Mouse (Mus musculus) hindbrain, embryonic 10.5 days (tissue): ENCODE results near the gene Tpra1. TPM values are rescaled to one million over a fixed set of nuclear protein-coding genes. Genes with fewer than 3 reads are reported as not detected.

Experiments
- DNase-seq: peaks from one replicate; pipeline ENCODE4 v3.0.0-alpha.2; 2017; ENCODE audit warnings: low spot score
- H3K27ac ChIP-seq: fragments of 300-500 bp; sonication (generic); 2 replicates; pipeline ENCODE4 v1.5.1; 2016; ENCODE audit warnings: mild to moderate bottlenecking, moderate library complexity
- H3K27me3 ChIP-seq: fragments of 300-500 bp; sonication (generic); 2 replicates; pipeline ENCODE4 v1.6.1; 2016; ENCODE audit warnings: mild to moderate bottlenecking; ENCODE audit not compliant: poor library complexity, insufficient read depth, severe bottlenecking
- H3K36me3 ChIP-seq: fragments of 300-500 bp; sonication (generic); 2 replicates; pipeline ENCODE4 v1.6.1; 2016; ENCODE audit warnings: mild to moderate bottlenecking, moderate library complexity
- H3K4me1 ChIP-seq: fragments of 300-500 bp; sonication (generic); replicated peaks from 2 replicates; pipeline ENCODE4 v1.6.1; 2016; ENCODE audit warnings: mild to moderate bottlenecking
- H3K4me3 ChIP-seq: fragments of 300-500 bp; sonication (generic); 2 replicates; pipeline ENCODE4 v1.5.1; 2016; ENCODE audit warnings: mild to moderate bottlenecking, moderate library complexity
- H3K9me3 ChIP-seq: fragments of 300-500 bp; sonication (generic); 2 replicates; pipeline ENCODE4 v1.6.1; 2016; ENCODE audit warnings: mild to moderate bottlenecking, moderate library complexity
- WGBS: fragments of 180-500 bp; shearing (Covaris S2); methylation state at CpG from one replicate; pipeline ENCODE4 v1.1.7; 2016; 5-methylcytosine and 5-hydroxymethylcytosine counted together
- polyA plus RNA-seq: library from polyadenylated mRNA; unstranded; fragments of >200 nt; fragmentation: Nextera tagmentation; extraction: Ambion mirVana; gene quantifications from 2 replicates; pipeline ENCODE4 v1.2.1, GENCODE M21; 2016

The Tpra1 gene
- polyA plus RNA-seq, 1 experiment from 2014 or later: 62.3 TPM

DNA sequence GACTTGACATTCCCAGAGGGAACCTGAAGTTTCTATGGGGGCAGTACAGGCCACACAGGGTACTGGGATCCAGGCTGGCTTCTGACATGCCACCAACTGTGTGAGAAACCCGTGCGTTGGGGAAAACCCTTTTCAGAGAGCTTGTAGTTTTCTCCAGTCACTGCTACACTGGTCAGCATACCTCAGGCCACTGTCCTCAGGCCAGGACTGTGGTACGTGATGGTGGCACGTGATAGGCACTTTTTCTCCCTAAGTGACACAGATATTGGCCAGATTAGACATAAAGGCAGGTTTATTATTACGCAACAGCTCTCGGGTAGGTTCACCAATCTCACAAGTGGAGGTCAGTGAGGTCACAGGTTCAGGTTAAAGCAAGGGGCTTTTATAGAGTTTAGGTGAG is 41.6 kb downstream of the Tpra1 start:
- WGBS: 62% methylated on average over 6 of the region's 6 CpGs
- H3K4me1 ChIP-seq: peaks cover 66% of the 10 kb centered on the region
- DNase-seq: no peak

DNA sequence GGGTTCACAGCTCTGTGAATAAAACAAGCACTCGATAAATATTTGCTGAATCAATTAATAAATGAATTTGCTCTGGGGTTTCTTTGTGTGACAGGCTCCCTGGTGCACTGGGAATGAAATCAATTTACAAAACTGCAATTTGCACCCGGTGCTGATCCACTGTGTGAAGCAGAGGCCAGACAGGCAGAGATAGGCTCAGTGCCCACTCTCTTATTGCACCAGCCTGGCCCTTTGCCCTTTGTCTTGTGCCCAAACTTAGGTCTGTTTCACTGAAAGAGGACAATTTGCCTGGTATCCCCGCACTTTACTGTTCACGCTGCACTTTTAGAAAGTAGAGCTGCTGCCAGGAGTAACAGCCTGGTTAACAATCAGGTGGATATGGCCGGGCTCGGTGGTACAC is 44.4 kb downstream of the Tpra1 start:
- peaks cover 38% of the 10 kb centered on the region for H3K4me1 ChIP-seq

More for the DNA sequence above, 41.6 kb downstream of the Tpra1 start:
- Histone ChIP-seq H3K36me3 (no peaks in the 10 kb centered on the region), H3K27me3 (peaks cover 9% of the 10 kb centered on the region; the same call in 1 of the 2 replicates), H3K27ac (peak overlapping the region; percentile 91), H3K4me3 (no peak overlapping the region), H3K9me3 (no peaks in the 10 kb centered on the region)

DNA sequence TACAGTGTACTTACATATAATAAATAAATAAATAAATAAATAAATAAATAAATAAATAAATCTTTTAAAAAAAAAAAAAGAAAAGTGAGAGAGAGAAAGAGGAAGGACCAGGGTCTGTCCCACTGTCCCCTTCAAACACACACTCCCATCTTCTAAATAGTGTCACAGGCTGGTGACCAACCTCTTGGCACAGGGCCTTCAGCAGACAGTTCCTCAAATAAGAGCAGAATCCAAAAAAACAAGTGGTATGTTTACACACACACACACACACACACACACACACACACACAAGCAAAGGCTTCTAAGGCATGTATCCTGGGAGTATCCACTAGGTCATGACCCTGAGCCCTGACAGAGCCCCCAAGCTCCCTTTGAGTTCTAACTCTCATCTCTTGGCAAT is 45.7 kb downstream of the Tpra1 start:
- no peak overlapping the region for H3K27ac ChIP-seq
- H3K36me3 ChIP-seq: no peaks in the 10 kb centered on the region
- peaks cover 25% of the 10 kb centered on the region for H3K4me1 ChIP-seq
- no peak overlapping the region for H3K4me3 ChIP-seq
- no peak for DNase-seq
- no peaks in the 10 kb centered on the region for H3K27me3 ChIP-seq
- no peaks in the 10 kb centered on the region for H3K9me3 ChIP-seq

More for the DNA sequence above, 44.4 kb downstream of the Tpra1 start:
- WGBS: 90% methylated on average over 6 of the region's 6 CpGs
- DNase-seq: no peak
- no peaks in the 10 kb centered on the region for H3K36me3 ChIP-seq
- 0 out of 2 replicates have a peak, but pooled peaks cover 2% of the 10 kb centered on the region for H3K27me3 ChIP-seq
- no peaks in the 10 kb centered on the region for H3K9me3 ChIP-seq
- no peak overlapping the region for H3K4me3 ChIP-seq
- peak overlapping the region; percentile 17; the same call in 1 of the 2 replicates for H3K27ac ChIP-seq

DNA sequence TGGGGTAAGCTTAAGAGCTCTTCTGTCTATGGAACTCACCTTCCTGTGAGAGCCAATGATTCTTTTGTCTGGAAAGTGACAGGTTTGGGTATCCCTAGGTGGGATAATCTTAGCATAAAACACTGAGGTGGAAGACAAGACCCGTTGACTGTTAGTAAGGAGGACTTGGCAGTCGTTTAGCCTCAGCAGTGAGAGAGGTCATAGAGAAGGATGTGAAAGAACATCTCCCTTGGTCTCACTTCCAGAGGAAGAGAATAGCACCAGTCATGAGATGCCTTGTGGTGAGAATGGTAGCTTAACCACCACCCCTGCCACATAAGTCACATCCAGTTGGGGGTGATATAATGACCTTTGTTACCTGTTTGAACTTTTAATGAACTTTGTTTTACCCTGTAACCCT is 54.7 kb downstream of the Tpra1 start:
- Histone ChIP-seq H3K27me3 (peaks cover 5% of the 10 kb centered on the region; the same call in 1 of the 2 replicates), H3K36me3 (no peaks in the 10 kb centered on the region), H3K4me3 (no peak overlapping the region), H3K4me1 (peaks cover 24% of the 10 kb centered on the region), H3K27ac (no peak overlapping the region), H3K9me3 (no peaks in the 10 kb centered on the region)
- 83% methylated on average over 2 of the region's 2 CpGs for WGBS
- no peak for DNase-seq

DNA sequence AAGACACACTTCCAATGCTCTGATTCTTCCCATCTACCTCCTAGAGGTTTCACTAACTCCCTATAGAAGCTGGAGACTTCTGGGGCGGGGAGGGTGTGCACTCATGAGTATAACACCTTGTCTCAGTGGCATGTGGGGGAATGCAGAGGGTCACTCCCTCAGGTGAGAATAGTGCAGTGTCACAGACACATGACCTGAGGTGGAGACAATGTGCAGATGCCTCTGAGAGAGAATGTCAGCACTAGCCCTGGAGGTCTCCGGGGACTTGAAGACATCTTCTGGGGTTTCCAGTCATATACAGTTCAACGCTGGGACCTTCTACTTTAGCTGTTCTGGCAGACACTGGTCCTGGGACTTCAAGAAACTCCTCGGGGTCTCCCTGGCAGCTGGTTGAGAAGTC is 55.3 kb downstream of the Tpra1 start:
- H3K4me3 ChIP-seq: no peak overlapping the region
- no peak for DNase-seq
- H3K27ac ChIP-seq: no peak overlapping the region
- H3K27me3 ChIP-seq: peaks cover 5% of the 10 kb centered on the region; the same call in 1 of the 2 replicates
- no peaks in the 10 kb centered on the region for H3K9me3 ChIP-seq
- H3K36me3 ChIP-seq: no peaks in the 10 kb centered on the region
- peaks cover 24% of the 10 kb centered on the region for H3K4me1 ChIP-seq
- WGBS: 88% methylated on average over 4 of the region's 4 CpGs

DNA sequence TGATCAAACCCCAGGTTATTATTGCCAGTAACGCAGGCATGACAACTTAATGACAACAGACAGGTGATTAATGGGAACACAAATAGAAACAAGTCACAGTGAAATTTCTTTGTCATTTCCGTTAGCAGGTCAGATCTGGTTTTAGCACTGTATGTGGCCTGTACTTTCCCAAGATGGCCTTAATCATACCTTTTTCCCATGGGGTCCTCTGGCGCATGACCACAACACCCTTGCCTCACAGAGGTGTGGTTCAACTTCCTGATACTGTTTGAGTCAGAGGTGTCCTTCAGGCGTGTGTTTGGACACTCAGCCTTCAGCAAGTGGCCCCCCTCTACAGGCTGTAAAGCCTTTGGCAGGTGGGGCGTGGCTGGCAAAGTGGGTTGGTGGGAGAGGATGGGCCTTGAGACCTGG is 55.8 kb downstream of the Tpra1 start:
- Histone ChIP-seq H3K9me3 (no peaks in the 10 kb centered on the region), H3K27ac (no peak overlapping the region), H3K4me3 (no peak overlapping the region), H3K27me3 (peaks cover 5% of the 10 kb centered on the region; the same call in 1 of the 2 replicates), H3K36me3 (no peaks in the 10 kb centered on the region), H3K4me1 (peaks cover 27% of the 10 kb centered on the region)
- DNase-seq: no peak
- WGBS: 89% methylated on average over 5 of the region's 5 CpGs

DNA sequence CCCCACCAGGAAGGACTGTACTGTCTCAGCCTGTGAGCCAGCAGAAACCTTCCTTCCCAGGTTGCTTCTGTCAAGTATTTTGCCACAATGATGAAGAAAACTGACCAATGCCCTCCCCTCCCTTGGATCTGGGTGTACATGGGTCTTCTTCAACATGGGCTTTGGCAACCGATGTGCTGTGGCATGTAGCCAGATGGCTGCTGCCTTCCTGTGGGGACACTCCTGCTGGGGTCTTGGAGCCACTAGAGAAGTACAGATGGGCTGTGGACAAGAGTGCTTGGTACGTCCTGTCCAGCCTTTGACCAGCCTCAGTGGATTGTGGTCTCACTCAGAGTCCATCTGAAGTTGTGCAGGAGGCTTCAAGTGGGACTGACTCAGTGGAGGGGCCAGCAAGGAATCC is 56.3 kb downstream of the Tpra1 start:
- Histone ChIP-seq H3K27ac (no peak overlapping the region), H3K36me3 (no peaks in the 10 kb centered on the region), H3K27me3 (peaks cover 5% of the 10 kb centered on the region; the same call in 1 of the 2 replicates), H3K9me3 (no peaks in the 10 kb centered on the region), H3K4me3 (no peak overlapping the region), H3K4me1 (peaks cover 31% of the 10 kb centered on the region)
- no peak for DNase-seq
- WGBS: 92% methylated on average over 2 of the region's 2 CpGs

DNA sequence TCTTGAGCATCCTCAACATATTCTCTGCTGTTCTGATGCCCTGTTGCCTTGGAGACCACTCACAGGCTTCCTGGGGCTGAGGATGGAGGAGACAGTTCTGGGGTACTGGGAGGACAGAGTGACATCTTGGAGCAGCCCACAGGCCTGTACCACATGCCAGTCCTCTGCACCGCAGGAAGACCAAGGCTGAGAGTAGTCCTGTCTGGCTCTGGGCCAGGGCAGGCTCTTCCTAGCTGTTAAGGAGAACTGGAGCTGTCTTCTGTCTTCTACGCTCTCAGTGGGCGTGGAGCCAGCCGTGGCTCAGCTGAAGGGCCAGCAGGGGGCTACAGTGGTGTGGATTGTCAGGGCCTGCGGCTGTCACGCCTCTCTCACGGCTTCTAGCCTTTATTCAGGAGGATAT is 57.8 kb downstream of the Tpra1 start:
- 19% methylated on average over 7 of the region's 7 CpGs for WGBS
- Histone ChIP-seq H3K4me3 (no peak overlapping the region), H3K36me3 (no peaks in the 10 kb centered on the region), H3K9me3 (no peaks in the 10 kb centered on the region), H3K27me3 (peaks cover 5% of the 10 kb centered on the region; the same call in 1 of the 2 replicates), H3K27ac (peak overlapping the region; percentile 78), H3K4me1 (peaks cover 39% of the 10 kb centered on the region)
- DNase-seq: no peak

DNA sequence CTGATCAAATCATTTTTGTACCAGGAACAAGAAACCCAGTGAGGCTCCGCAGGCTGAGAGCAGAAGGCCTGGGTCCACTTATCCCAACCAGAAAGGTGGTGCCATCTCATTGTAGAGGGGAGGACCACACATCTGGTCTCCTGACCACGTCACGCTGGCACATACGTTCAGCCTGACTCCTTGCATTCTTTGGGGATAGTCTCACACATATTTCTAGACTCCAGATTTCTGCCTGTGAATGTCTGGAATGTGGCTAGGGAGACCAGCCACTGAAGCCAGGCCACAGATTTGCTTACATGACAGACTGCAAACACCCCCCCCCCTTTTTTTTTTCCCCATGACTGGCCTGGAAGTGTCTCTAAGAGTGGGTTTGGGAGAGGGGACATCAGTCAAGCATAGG is 58.9 kb downstream of the Tpra1 start:
- 70% methylated on average over 4 of the region's 4 CpGs for WGBS
- Histone ChIP-seq H3K9me3 (no peaks in the 10 kb centered on the region), H3K27me3 (peaks cover 5% of the 10 kb centered on the region; the same call in 1 of the 2 replicates), H3K4me1 (peaks cover 50% of the 10 kb centered on the region), H3K4me3 (no peak overlapping the region), H3K27ac (peak overlapping the region; percentile 78; the same call in 1 of the 2 replicates), H3K36me3 (no peaks in the 10 kb centered on the region)
- no peak for DNase-seq

Other genes with a start within 250 kb of the Tpra1 start
- 4.3 and 10.2 TPM in 2 replicates for gene Mgll, start 177.8 kb upstream of the Tpra1 start, polyA plus RNA-seq
- 27.2 and 27.5 TPM in 2 replicates for gene Abtb1, start 60.3 kb upstream of the Tpra1 start, polyA plus RNA-seq
- 81.1 and 182 TPM in 2 replicates for gene Podxl2, start 27.2 kb upstream of the Tpra1 start, polyA plus RNA-seq
- 222 and 292 TPM in 2 replicates for gene Mcm2, start 3.5 kb upstream of the Tpra1 start, polyA plus RNA-seq